Mouse (Mus musculus) testis, adult 2 months (tissue): ENCODE data around the gene Sorcs3. TPM values are rescaled to one million over a fixed set of nuclear protein-coding genes. Genes with fewer than 3 reads are reported as not detected.

Experiments used
- H3K27ac ChIP-seq: fragments of 200-500 bp; 2 replicates; pipeline ENCODE4 v1.5.1; 2012; ENCODE audit warnings: low read depth, low read length; ENCODE audit not compliant: control insufficient read depth, insufficient read depth
- H3K27me3 ChIP-seq: fragments of 200-500 bp; 2 replicates; pipeline ENCODE4 v1.6.1; 2012; ENCODE audit warnings: mild to moderate bottlenecking, low read length, moderate library complexity; ENCODE audit not compliant: control insufficient read depth, insufficient read depth
- H3K36me3 ChIP-seq: fragments of 200-500 bp; 2 replicates; pipeline ENCODE4 v1.6.1; 2012; ENCODE audit warnings: mild to moderate bottlenecking, low read length; ENCODE audit not compliant: control insufficient read depth, insufficient read depth
- H3K4me1 ChIP-seq: fragments of 200-500 bp; 2 replicates; pipeline ENCODE4 v1.6.1; 2012; ENCODE audit warnings: low read length; ENCODE audit not compliant: control insufficient read depth, insufficient read depth
- H3K4me3 ChIP-seq: fragments of 200-500 bp; 2 replicates; pipeline ENCODE4 v1.5.1; 2012; ENCODE audit warnings: low read depth, mild to moderate bottlenecking, low read length, moderate library complexity, mixed read lengths; ENCODE audit not compliant: control insufficient read depth
- CTCF ChIP-seq: fragments of 200-500 bp; IDR thresholded peaks from 2 replicates; pipeline ENCODE4 v1.5.1; 2012; ENCODE audit warnings: low read depth, mild to moderate bottlenecking, inconsistent platforms, low read length, moderate library complexity; ENCODE audit not compliant: control insufficient read depth, insufficient read depth, insufficient replicate concordance
- POLR2A ChIP-seq: fragments of 200-500 bp; IDR thresholded peaks from 2 replicates; pipeline ENCODE4 v1.6.1; 2012; ENCODE audit warnings: low read depth, mild to moderate bottlenecking, inconsistent platforms, low read length, moderate library complexity; ENCODE audit not compliant: control insufficient read depth
- polyA plus RNA-seq: library from polyadenylated mRNA; depleted of rRNA; stranded (reverse); fragments of >200 nt; gene quantifications from 2 replicates; pipeline ENCODE4 v1.2.3, GENCODE M21; 2012

Sorcs3 gene
- polyA plus RNA-seq, 1 experiment = 0.22 TPM

DNA sequence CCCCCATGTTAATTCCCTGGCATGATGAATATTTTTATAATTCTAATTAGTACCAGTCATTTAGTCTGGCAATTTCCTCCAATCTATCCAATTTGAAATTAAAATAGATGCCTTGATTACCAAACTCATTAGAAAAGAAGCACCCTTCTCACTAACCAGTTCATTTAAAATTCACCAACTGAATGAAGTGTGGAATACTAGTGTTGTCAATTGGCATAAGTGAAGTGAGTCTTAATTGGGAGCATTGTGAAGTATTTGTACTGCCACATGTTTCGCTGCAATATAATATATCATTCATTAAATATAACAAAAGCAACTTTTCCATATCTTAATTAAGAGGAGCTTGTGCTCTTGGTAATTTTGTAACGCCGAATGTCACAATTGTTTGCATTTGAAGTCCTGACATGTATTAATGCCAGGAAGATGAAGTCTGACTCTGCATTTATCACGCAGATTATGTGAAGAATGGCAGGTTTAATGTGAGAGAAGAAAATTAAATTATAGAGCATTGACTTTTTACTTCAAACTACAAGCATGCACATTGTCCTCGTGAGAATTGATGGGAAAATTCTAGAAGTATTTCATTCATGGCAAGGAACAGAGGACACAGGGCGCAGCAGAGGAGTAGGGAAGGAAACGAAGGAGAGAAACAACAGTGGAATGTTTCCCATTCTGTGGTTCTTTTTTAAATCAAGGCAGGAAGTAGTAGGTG is 339.8 kb downstream of the Sorcs3 start:
- Histone ChIP-seq H3K4me3 (no peak overlapping the region), H3K4me1 (no peaks in the 10 kb centered on the region), H3K27ac (no peak overlapping the region), H3K36me3 (no peaks in the 10 kb centered on the region), H3K27me3 (no peaks in the 10 kb centered on the region)
- TF ChIP-seq POLR2A = no peak
- TF ChIP-seq CTCF = no peak

DNA sequence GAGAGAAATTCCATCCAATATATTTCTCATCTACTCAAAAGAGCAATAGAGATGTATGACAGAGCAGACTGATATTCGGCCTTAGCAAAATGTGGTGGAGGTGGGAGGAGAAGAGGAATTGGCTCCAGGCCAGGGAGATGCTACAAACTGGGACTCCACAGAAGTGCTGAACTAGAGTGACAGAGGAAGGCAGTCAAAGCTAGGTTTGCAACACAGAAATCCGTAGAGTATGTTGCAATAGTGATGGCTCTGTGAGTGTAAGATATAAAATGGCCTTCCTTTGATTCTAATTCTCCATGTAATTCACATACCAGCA is 340.3 kb downstream of the Sorcs3 start:
- Histone ChIP-seq H3K27me3 (no peaks in the 10 kb centered on the region), H3K27ac (no peak overlapping the region), H3K4me3 (no peak overlapping the region), H3K36me3 (no peaks in the 10 kb centered on the region), H3K4me1 (no peaks in the 10 kb centered on the region)
- TF ChIP-seq CTCF (no peak), POLR2A (no peak)

DNA sequence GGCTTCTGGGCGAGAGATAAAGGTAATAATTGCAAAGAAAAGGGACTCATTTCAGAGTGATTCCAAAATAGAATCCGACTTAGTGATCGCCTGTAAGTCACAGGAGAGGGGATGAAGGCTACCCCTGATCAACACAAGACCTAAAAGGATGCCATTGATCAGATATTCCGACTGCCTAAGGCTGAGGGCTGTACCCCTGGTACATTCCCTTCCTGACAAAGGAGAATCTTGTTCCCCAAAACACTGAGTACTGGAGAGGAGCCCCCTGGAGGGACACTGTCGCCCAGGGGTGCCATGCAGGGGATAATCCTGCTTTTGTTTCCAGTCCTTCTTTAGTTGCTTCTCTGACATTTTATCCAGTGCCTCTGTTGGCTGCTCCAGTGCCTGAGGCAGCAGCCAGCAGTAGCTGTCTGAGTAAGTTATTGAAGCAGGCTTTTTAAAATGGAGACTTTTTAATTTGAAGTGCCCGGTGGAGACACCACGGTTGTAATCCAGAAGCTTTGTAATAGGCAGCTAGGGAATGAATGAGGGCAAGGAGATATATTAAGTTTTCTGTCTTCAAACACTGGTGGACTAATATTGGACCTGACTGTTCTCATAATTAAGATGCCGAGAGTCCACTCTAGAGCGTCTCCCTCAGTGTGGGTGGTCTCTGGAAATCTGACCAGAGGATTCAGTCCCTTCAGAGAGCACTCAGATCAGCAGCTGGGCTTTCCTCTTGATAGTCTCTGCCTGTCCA is 342.5 kb downstream of the Sorcs3 start:
- TF ChIP-seq POLR2A (no peak), CTCF (no peak)
- Histone ChIP-seq H3K36me3 (no peaks in the 10 kb centered on the region), H3K4me3 (no peak overlapping the region), H3K27me3 (no peaks in the 10 kb centered on the region), H3K4me1 (no peaks in the 10 kb centered on the region), H3K27ac (no peak overlapping the region)

DNA sequence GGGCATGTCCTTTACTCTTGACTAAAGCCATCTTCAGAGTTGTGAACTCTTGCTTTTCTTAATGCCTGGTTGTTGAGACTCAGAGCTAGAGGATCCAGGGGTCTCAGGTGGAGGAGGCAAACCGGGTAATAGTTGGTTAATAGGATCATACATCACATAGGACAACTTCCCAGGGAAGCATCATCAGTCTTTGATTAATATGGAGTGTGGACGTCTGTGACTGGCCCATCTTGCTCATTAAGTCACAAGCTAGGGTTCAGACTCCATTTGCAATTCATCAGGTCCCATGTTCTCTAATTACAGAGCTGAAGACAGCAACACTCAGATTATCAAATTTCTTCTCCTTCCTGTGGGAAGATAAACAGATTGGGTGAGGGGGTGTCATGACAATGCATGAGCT is 353.6 kb downstream of the Sorcs3 start:
- Histone ChIP-seq H3K4me1 (no peaks in the 10 kb centered on the region), H3K27ac (no peak overlapping the region), H3K27me3 (no peaks in the 10 kb centered on the region), H3K4me3 (no peak overlapping the region), H3K36me3 (no peaks in the 10 kb centered on the region)
- no peak for TF ChIP-seq CTCF
- TF ChIP-seq POLR2A = no peak

DNA sequence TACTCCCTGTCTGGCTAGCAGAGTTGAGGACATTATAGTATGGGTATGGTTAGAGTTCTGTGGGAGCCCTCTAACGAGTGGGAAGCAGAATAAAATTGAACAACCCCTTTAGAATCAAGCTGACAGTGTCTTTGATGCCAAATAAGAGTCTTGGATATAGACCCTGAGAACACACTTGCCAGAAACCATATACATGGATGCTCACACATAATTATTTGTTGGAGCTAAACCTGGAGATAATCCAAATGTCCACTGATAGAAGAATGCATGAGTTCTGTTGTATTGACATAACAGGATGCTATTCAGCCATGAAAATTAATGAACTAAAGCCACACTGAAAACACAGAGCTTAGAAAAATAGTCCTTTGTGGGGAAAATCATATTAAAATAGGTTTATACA is 369.9 kb downstream of the Sorcs3 start:
- no peak overlapping the region for H3K4me3 ChIP-seq
- H3K27me3 ChIP-seq = no peaks in the 10 kb centered on the region
- TF ChIP-seq POLR2A (no peak), CTCF (no peak)

DNA sequence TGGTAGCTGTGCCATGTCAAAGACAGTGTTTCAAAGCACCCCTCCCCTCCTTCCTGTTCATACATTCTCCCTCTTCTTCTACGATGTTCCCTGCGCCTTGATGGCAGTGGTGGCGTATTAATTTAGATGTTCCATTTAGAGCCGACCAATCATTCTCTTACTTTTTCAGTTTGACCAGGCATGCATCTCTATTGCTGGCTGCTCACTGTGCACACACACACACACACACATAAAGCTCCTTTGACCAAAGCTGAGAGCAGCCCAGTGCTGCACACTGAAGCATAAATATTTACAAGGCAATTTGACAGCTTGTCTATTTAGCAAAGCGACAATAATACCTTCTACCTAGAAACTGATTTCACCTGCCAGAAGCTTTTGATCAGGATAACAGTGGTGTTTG is 371.3 kb downstream of the Sorcs3 start:
- no peak for TF ChIP-seq CTCF
- no peak for TF ChIP-seq POLR2A
- no peak overlapping the region for H3K27ac ChIP-seq
- no peak overlapping the region for H3K4me3 ChIP-seq
- H3K36me3 ChIP-seq = no peaks in the 10 kb centered on the region
- H3K27me3 ChIP-seq = no peaks in the 10 kb centered on the region
- no peaks in the 10 kb centered on the region for H3K4me1 ChIP-seq

More for the DNA sequence above, 369.9 kb downstream of the Sorcs3 start:
- H3K27ac ChIP-seq = no peak overlapping the region
- H3K4me1 ChIP-seq = no peaks in the 10 kb centered on the region
- no peaks in the 10 kb centered on the region for H3K36me3 ChIP-seq

DNA sequence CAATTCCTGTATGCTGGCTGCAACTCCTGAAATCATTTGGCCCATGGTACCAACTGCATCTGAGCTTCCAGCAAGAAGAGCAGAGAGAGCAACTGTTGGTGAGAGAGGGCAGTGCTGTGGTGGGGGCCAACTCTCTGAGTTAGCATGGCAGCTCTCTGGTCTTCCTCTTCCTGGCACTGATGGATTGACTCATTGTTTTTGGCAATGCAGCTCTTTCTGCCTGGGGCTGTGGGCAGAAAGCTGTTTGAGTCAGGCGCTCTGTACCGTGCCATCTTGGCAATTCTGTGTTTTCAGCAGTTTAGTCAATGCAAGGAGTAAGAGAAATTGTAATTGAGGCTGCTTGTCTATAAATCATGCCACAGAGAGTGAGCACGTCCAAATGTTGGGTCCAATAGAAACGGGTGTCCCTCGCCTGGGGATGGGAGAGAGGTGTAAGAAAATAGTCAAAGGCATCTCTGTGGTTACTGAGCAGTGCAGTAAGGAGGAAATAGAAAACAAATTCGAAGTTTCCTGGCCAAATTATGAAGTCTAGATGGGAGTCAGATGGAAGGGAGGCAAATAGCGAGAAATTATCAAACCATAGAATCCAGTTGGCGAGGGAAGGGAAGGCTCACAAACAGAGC is 379.2 kb downstream of the Sorcs3 start:
- Histone ChIP-seq H3K27ac (no peak overlapping the region), H3K4me3 (no peak overlapping the region), H3K27me3 (no peaks in the 10 kb centered on the region), H3K4me1 (no peaks in the 10 kb centered on the region), H3K36me3 (no peaks in the 10 kb centered on the region)
- TF ChIP-seq POLR2A = no peak
- TF ChIP-seq CTCF = no peak
